Mouse (Mus musculus) limb, embryonic 11.5 days (tissue): ENCODE measurements around the gene Efcab10. TPM values are rescaled to one million over a fixed set of nuclear protein-coding genes. Genes with fewer than 3 reads are reported as not detected.
A peak's percentile ranks its signal among the peaks of the same experiment; 100 is the strongest.

Source experiments
- ATAC-seq: fragments of 200-750 bp; cut with Nextera tagmentation; 2 replicates; pipeline ENCODE4 v1.8.0; 2017; ENCODE audit warnings: low read depth; ENCODE audit not compliant: insufficient number of reproducible peaks, low FRiP score, low TSS enrichment
- DNase-seq: peaks from one replicate; pipeline ENCODE4 v3.0.0-alpha.2; 2015; ENCODE audit warnings: low spot score
- H3K27ac ChIP-seq: fragments of 300-500 bp; sonication (generic); replicated peaks from 2 replicates; pipeline ENCODE4 v1.5.1; 2014; ENCODE audit warnings: low read depth, mild to moderate bottlenecking, low read length
- H3K27me3 ChIP-seq: fragments of 300-500 bp; sonication (generic); 2 replicates; pipeline ENCODE4 v1.6.1; 2014; ENCODE audit warnings: mild to moderate bottlenecking, low read length, mixed read lengths; ENCODE audit not compliant: control insufficient read depth, insufficient read depth
- H3K36me3 ChIP-seq: fragments of 300-500 bp; sonication (generic); 2 replicates; pipeline ENCODE4 v1.6.1; 2014; ENCODE audit warnings: mild to moderate bottlenecking, low read length, moderate library complexity, mixed read lengths; ENCODE audit not compliant: control insufficient read depth, insufficient read depth
- H3K4me1 ChIP-seq: fragments of 300-500 bp; sonication (generic); 2 replicates; pipeline ENCODE4 v1.6.1; 2014; ENCODE audit warnings: low read length, mixed read lengths; ENCODE audit not compliant: control insufficient read depth, insufficient read depth
- H3K4me2 ChIP-seq: fragments of 300-500 bp; sonication (generic); 2 replicates; pipeline ENCODE4 v1.6.1; 2014; ENCODE audit warnings: low read depth, mild to moderate bottlenecking, moderate library complexity; ENCODE audit not compliant: severe bottlenecking
- H3K4me3 ChIP-seq: fragments of 300-500 bp; sonication (generic); 2 replicates; pipeline ENCODE4 v1.5.1; 2014; ENCODE audit warnings: low read depth, low read length
- H3K9ac ChIP-seq: fragments of 300-500 bp; sonication (generic); 2 replicates; pipeline ENCODE4 v1.6.1; 2014; ENCODE audit warnings: mild to moderate bottlenecking, low read length
- H3K9me3 ChIP-seq: fragments of 300-500 bp; sonication (generic); 2 replicates; pipeline ENCODE4 v1.6.1; 2016; ENCODE audit warnings: low read length; ENCODE audit not compliant: control insufficient read depth
- WGBS: fragments of 180-500 bp; shearing (Covaris S2); extraction: QIAGEN DNeasy Blood & Tissue Kit; methylation state at CpG from one replicate; pipeline ENCODE4 v1.1.7; 2014; 5-methylcytosine and 5-hydroxymethylcytosine counted together
- polyA plus RNA-seq: library from polyadenylated mRNA; unstranded; fragments of >200 nt; fragmentation: Nextera tagmentation; extraction: Ambion mirVana; gene quantifications from 2 replicates; pipeline ENCODE4 v1.2.1, GENCODE M21; 2014

Efcab10 gene
- 0.50 and 0.79 TPM in 2 replicates for polyA plus RNA-seq

- DNase-seq (peak; percentile 67), ATAC-seq (no peak)
- 10% methylated on average over 24 of the region's 24 CpGs for WGBS
- Histone ChIP-seq H3K4me2 (peak within 1 kb of the TSS; percentile 62), H3K27ac (no peak within 1 kb of the TSS), H3K36me3 (no peaks in the 10 kb centered on the region), H3K4me3 (peak within 1 kb of the TSS; percentile 28), H3K27me3 (no peaks in the 10 kb centered on the region), H3K9me3 (no peaks in the 10 kb centered on the region), H3K9ac (peak within 1 kb of the TSS; percentile 54), H3K4me1 (0 out of 2 replicates have a peak, but pooled peaks cover 2% of the 10 kb centered on the region)
Observed at GRCm38 (mm10) chr12:33394804-33395623, at the start of gene Efcab10. Gene Efcab10, plus strand, starts transcription at chr12:33394854.

- H3K4me1 ChIP-seq, result peaks cover 16% of the 10 kb centered on the region
- H3K36me3 ChIP-seq, result no peaks in the 10 kb centered on the region; the same call in 1 of the 2 replicates
- H3K4me2 ChIP-seq, result peak overlapping the region; percentile 53
- H3K27ac ChIP-seq, result peak overlapping the region; percentile 86
- WGBS, result 2% methylated on average over 25 of the region's 25 CpGs
- H3K27me3 ChIP-seq, result no peaks in the 10 kb centered on the region
- ATAC-seq, result peak; percentile 58
- H3K9me3 ChIP-seq, result no peaks in the 10 kb centered on the region
- H3K4me3 ChIP-seq, result peak overlapping the region; percentile 16; the same call in 1 of the 2 replicates
- H3K9ac ChIP-seq, result no peak overlapping the region
- DNase-seq, result no peak
Observed at GRCm38 (mm10) chr12:33344970-33345772, 49.5 kb upstream of the Efcab10 start.

- WGBS, result 13% methylated on average over 23 of the region's 23 CpGs
- H3K9me3 ChIP-seq, result no peaks in the 10 kb centered on the region
- peak overlapping the region; percentile 86 for H3K27ac ChIP-seq
- DNase-seq (peak; percentile 72), ATAC-seq (peak; percentile 61; the same call in 1 of the 2 replicates)
- H3K4me2 ChIP-seq, result peak overlapping the region; percentile 53
- no peak overlapping the region for H3K9ac ChIP-seq
- H3K36me3 ChIP-seq, result no peaks in the 10 kb centered on the region; the same call in 1 of the 2 replicates
- 0 out of 2 replicates have a peak overlapping the region, but pooled peaks have one; percentile 1 for H3K4me3 ChIP-seq
- peaks cover 16% of the 10 kb centered on the region for H3K4me1 ChIP-seq
- H3K27me3 ChIP-seq, result no peaks in the 10 kb centered on the region
Observed at GRCm38 (mm10) chr12:33345773-33346435, 48.8 kb upstream of the Efcab10 start.

- WGBS, result 75% methylated on average over 4 of the region's 4 CpGs
- Histone ChIP-seq H3K4me3 (no peak overlapping the region), H3K9me3 (no peaks in the 10 kb centered on the region), H3K27me3 (no peaks in the 10 kb centered on the region), H3K9ac (no peak overlapping the region), H3K27ac (no peak overlapping the region), H3K4me1 (no peaks in the 10 kb centered on the region), H3K4me2 (no peak overlapping the region), H3K36me3 (no peaks in the 10 kb centered on the region; the same call in none of the 2 replicates)
- DNase-seq (no peak), ATAC-seq (no peak)
Observed at GRCm38 (mm10) chr12:33352671-33353070, 42.0 kb upstream of the Efcab10 start.

- no peak overlapping the region for H3K27ac ChIP-seq
- no peaks in the 10 kb centered on the region for H3K9me3 ChIP-seq
- no peaks in the 10 kb centered on the region for H3K27me3 ChIP-seq
- no peak overlapping the region for H3K4me2 ChIP-seq
- whole genome bisulfite sequencing, result 87% methylated on average over 10 of the region's 10 CpGs
- H3K36me3 ChIP-seq, result no peaks in the 10 kb centered on the region; the same call in 1 of the 2 replicates
- ATAC-seq, result no peak
- H3K9ac ChIP-seq, result no peak overlapping the region
- H3K4me3 ChIP-seq, result no peak overlapping the region
- no peaks in the 10 kb centered on the region for H3K4me1 ChIP-seq
- no peak for DNase-seq
Observed at GRCm38 (mm10) chr12:33358345-33358744, 36.3 kb upstream of the Efcab10 start.

GRCm38 (mm10) chr12:33359209-33359608, 35.4 kb upstream of the Efcab10 start:
- no peak for ATAC-seq
- H3K9me3 ChIP-seq, result no peaks in the 10 kb centered on the region

GRCm38 (mm10) chr12:33359878-33360482, 34.7 kb upstream of the Efcab10 start:
- H3K27me3 ChIP-seq, result no peaks in the 10 kb centered on the region
- DNase-seq (no peak), ATAC-seq (no peak)
- no peaks in the 10 kb centered on the region for H3K9me3 ChIP-seq
- H3K4me2 ChIP-seq, result no peak overlapping the region
- no peaks in the 10 kb centered on the region for H3K36me3 ChIP-seq
- WGBS, result 88% methylated on average over 5 of the region's 5 CpGs
- no peak overlapping the region for H3K27ac ChIP-seq
- no peak overlapping the region for H3K9ac ChIP-seq
- no peak overlapping the region for H3K4me3 ChIP-seq
- no peaks in the 10 kb centered on the region for H3K4me1 ChIP-seq

More at GRCm38 (mm10) chr12:33359209-33359608, 35.4 kb upstream of the Efcab10 start:
- no peak overlapping the region for H3K4me3 ChIP-seq
- H3K27me3 ChIP-seq, result no peaks in the 10 kb centered on the region
- no peak overlapping the region for H3K27ac ChIP-seq
- no peak overlapping the region for H3K9ac ChIP-seq
- H3K4me2 ChIP-seq, result no peak overlapping the region
- DNase-seq, result no peak
- no peaks in the 10 kb centered on the region for H3K36me3 ChIP-seq
- 93% methylated on average over 7 of the region's 7 CpGs for WGBS
- no peaks in the 10 kb centered on the region for H3K4me1 ChIP-seq
